Mouse (Mus musculus): ENCODE results near the gene Krtap13-1.
"Not testable (repeated sequence)": the region's sequence is repeated elsewhere in the genome, so short reads cannot be mapped to it uniquely, and the experiment has no call there.

The Krtap13-1 gene

DNA sequence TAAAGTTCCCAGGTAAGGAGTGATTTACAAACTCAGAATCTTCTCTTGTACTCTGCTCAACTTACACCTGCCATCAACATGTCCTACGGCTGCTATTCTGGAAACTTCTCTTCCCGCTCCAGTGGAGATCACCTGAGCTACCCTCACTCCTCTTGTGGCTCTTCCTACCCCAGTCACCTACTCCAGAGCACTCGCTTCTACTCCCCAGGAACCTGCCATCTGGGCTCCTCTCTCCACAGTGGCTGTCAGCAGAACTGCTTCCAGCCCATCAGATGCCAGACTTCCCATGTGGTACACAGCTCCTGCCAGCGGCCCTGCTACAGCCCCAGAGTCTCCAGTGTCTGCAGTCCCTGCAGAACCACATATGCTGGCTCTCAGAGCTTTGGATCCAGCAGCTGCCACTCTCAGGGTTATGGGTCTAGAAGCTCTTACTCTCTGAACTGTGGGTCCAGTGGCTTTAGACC lies at the start of gene Krtap13-1:
Gene Krtap13-1, plus strand, starts transcription at position 51 of the 464 bp plus-strand sequence.
- in situ Hi-C loops (cut with MboI; ENCODE audit: low pct_unique_long_range_greater_than_20kb in 1 of 2, low sequenced_read_pairs in 2 of 2, unreplicated experiment in 1 of 2): no loop called here

DNA sequence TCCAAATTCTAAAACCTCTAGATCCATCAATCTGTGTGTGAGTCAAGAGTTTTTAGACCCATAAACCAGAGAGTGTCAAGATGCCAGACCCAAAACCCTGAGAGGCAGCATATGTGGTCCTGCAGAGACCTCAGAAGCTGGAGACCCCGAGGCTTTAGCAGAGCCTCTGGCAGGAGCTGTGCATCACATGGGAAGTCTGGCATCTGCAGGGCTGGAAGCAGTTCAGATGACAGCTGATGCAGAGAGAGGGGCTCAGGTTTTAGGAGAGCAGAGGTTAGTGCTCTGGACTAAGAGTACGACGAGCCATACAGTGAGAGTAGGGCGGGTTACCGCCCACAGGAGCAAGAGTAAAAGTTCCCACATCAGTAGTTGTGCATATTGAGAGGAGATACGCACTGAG lies 49.6 kb upstream of the Krtap13-1 start:
- in situ Hi-C loops (cut with MboI; ENCODE audit: low pct_unique_long_range_greater_than_20kb in 1 of 2, low sequenced_read_pairs in 2 of 2, unreplicated experiment in 1 of 2): no loop called here

DNA sequence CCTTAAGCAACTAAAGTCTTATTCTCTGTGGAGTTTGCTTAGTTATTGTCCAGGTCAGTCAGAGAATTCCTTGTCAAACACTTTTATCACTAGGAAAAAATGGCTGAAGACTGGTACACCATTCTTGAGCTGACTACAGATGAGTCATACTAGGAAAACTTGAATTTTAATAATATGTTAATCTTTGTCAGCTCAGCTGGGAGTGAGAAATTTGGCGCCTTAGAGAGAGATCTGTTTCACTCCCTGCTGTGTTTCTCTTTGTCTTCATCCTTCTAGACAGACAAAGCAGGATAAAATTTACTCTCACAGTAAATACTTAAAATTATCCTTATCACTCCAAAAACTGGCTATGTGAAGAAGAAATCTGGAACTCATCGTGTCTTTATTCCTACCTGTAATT lies 47.4 kb upstream of the Krtap13-1 start:
- in situ Hi-C loops (cut with MboI; ENCODE audit: low pct_unique_long_range_greater_than_20kb in 1 of 2, low sequenced_read_pairs in 2 of 2, unreplicated experiment in 1 of 2): no loop called here

DNA sequence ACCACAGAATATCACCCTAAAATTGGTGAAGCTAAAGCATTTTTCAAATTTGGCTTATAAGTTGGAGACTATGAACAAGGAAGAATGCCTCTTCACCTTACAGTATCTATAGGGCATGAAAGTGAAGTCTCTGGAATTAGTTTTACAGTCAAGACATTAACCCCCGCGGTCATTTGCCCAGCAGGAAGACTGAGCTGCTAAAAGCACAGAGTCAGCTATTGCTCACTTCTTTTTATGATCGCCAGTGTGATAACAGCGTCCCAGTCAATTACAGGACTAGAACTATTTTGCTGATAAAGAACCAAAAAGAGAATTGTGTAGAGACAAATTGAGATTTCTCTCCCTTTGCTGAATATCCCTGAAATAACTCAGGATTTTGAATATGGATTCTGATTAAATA lies 32.4 kb upstream of the Krtap13-1 start:
- in situ Hi-C loops (cut with MboI; ENCODE audit: low pct_unique_long_range_greater_than_20kb in 1 of 2, low sequenced_read_pairs in 2 of 2, unreplicated experiment in 1 of 2): no loop called here

DNA sequence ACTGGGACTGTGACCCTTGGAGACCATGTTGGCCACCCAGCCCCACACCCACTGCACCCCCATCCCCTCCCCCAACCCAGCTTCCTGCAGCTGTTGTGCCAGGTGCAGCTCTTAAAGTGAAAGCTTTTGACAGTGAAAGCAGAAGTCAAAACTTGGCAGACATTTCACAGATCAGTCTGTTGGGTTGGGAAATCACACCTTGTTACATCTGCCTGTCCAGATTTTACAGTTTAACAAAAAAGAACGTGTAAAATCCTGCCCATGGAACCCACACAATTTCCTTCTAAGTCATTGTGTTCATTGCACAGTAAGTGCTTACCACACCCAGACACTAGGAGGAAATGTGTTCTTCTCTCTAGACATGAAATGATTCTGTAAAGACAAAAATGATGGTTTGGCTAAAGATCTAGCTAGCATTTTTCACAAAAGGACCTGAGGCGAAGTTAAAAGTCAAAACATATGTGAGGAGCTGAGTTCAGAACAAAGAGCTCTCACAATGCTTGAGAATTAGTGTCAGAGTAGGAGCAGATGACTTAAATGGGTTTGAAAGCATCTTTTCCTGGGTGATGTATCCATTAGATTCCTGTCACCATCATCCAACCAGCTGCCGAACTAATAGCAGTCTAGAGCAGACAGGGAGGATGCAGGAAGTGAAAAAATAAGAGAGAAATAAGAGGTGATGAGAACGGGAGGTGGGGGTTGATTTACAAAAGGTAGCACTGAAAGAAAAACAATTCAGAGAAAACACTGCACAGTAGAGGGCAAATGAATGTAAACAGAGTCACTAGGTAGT lies 27.4 kb upstream of the Krtap13-1 start:
- in situ Hi-C loops (cut with MboI; ENCODE audit: low pct_unique_long_range_greater_than_20kb in 1 of 2, low sequenced_read_pairs in 2 of 2, unreplicated experiment in 1 of 2): loop anchor here in 1 of 2 experiments (10.0 kb wide), 1 partner anchor 134 kb away; no protein-coding TSS in a partner anchor

DNA sequence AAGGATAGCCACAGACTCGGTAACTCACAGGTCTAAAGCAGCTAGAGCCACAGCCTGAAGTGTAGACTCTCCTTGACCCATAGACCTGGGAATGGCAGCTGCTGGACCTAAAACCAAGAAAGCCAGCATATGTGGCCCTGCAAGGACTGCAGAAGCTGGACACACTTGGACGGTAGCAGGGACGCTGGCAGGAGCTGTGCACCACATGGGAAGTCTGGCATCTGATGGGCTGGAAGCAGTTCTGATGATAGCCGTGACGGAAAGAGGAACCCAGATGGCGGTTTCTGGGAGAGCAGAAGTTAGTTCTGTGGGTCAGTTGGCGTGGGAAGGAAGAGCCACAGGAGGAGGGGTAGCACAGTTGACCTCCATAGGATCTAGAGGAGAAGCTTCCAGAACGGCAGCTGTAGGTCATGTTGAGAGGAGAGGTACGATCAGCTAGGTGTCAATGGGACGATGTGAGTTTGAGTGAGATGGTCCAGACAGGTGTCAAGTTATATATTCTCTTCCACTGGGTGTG lies 21.1 kb upstream of the Krtap13-1 start, which contains the start of gene 2310061N02Rik:
Gene 2310061N02Rik, minus strand, starts transcription at position 467 of the 517 bp plus-strand sequence.
- in situ Hi-C loops (cut with MboI; ENCODE audit: low pct_unique_long_range_greater_than_20kb in 1 of 2, low sequenced_read_pairs in 2 of 2, unreplicated experiment in 1 of 2): loop anchor here in 1 of 2 experiments (10.0 kb wide), 1 partner anchor 127 kb away; no protein-coding TSS in a partner anchor

DNA sequence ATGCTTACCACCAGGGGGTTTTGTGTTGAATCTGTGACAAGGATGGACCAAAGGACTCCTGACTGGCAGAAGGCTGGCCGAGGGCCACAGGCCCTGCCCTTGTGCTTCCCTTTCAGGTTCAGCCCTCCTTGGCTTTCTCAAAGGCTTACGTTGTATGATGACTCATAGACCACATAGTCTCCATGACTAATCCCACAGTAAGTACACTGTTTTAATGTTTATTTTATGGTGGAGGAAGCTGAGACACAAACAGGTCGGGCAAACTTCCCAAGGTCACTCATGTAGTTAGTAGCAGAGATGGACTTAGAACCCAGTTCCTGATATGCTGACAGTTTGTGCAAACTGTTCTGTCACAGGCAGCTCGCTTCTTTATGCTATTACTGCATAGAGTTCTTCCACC lies 17.9 kb upstream of the Krtap13-1 start:
- in situ Hi-C loops (cut with MboI; ENCODE audit: low pct_unique_long_range_greater_than_20kb in 1 of 2, low sequenced_read_pairs in 2 of 2, unreplicated experiment in 1 of 2): no loop called here

DNA sequence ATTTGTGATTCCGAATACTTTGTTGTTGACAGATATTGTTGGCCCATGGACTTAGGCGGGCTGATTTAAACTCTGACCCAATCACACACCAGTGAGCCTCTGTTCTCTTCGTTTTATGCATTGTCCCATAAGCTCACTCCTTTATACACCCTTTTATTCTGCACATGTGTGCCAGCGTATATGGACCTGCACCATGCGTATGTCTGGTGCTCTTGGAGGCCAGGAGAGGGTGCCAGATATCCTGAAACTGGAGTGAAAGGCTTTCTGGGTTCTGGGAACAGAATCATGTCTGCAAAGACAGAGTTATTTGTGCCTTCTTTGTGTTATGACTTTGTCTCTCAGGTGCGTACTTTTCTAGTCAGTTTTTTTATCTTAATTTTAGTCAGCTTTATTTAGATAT lies 17.4 kb upstream of the Krtap13-1 start:
- in situ Hi-C loops (cut with MboI; ENCODE audit: low pct_unique_long_range_greater_than_20kb in 1 of 2, low sequenced_read_pairs in 2 of 2, unreplicated experiment in 1 of 2): no loop called here

DNA sequence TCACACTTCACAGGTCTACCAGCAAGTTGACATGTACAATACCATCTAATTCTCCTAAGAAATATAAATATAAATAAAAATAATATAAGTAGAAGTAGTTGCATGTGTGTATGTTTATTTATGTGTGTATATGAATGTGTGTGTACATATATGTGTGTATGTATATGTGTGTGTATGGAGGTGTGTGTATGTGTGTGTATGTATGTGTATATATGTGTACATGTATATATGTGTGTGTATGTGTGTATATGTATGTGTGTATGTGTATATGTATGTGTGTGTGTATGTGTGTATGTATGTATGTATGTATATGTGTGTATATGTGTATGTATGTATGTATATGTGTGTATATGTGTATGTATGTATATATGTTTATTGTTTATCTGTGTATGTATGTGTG lies 12.1 kb upstream of the Krtap13-1 start:
- in situ Hi-C loops (cut with MboI; ENCODE audit: low pct_unique_long_range_greater_than_20kb in 1 of 2, low sequenced_read_pairs in 2 of 2, unreplicated experiment in 1 of 2): no loop called here

DNA sequence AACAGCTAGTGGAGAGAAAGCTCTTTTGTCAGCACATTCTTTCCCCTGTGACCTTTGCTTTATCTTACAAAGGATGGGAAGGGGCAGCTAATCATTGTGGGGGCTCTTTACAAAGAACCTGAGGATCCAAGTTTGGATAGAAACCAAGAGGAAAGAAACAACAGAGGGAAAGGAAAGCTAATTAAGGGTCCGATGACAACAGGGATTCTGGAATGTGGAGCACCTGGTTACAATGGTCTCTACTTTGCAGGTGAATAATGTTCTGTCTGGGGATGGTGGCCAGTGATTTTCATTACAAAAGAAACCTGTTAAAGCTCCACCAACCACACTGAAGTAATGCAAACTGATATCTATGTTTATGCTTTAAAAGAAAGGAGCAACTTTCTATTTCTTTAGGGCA lies 8.6 kb upstream of the Krtap13-1 start:
- in situ Hi-C loops (cut with MboI; ENCODE audit: low pct_unique_long_range_greater_than_20kb in 1 of 2, low sequenced_read_pairs in 2 of 2, unreplicated experiment in 1 of 2): no loop called here

DNA sequence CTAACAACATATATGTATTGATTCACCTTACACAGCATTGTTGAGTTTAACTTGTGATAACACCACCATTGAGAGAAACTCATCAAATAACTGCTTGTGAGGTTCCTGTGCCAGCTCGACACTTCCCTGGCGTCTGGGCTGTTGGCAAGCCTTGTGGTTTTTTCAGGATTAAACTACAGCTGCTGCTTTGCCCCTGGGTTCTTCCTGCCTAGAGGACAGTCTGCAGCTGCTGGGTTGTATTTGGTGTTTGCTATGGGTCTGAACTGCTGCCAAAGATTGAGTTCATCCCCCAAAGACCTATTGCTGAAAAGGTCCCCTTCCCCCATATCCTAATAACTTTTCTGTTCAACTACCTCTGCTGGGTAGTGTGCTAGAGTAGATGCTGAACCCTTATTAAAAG lies 6.7 kb downstream of the Krtap13-1 start:
- in situ Hi-C loops (cut with MboI; ENCODE audit: low pct_unique_long_range_greater_than_20kb in 1 of 2, low sequenced_read_pairs in 2 of 2, unreplicated experiment in 1 of 2): no loop called here

DNA sequence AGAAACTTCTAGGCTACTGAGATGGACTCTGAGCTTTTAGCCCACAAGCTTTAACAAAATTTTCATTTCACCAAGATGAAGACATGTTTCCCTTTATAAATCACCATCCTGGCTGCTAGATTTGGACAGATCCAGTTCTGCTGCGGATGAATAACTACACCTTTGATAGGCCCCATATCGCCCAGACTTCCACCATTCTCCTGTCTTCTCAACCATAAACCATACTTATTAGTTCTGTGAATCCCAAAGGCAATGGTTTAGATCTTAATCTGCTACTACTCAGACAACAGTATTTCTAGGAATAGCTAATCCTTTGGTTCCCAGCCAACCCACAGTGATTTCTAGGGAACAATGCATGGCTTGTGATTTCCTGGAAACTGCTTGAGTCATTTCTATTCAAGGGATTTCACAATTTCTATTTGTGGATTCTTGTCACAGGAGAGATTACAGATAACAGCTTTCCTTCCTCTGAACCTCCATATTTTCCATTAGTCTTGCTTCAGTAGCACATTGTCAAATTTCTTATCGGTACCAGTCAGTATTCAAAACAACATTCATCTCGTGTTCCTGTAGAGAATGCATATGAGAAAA lies 16.2 kb downstream of the Krtap13-1 start:
- in situ Hi-C loops (cut with MboI; ENCODE audit: low pct_unique_long_range_greater_than_20kb in 1 of 2, low sequenced_read_pairs in 2 of 2, unreplicated experiment in 1 of 2): no loop called here

DNA sequence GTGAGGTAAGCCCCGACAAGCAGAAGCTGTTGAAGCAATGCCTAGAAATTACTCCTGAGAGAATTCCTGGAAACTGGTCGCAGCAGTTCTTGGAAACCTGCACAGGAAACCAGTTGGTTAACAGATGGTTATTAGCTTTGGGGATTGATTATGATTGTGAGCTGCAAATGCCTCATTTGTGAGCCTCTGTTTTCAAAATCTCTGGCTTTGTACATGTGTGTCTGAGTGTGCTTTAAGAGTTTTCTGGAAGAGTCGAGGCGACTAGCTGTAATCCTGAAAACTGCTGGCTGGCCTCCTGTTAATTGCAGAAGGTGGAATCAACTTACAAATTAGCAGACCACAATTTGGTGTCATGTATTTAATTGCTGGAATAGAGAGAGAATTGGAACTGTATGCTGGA lies 19.3 kb downstream of the Krtap13-1 start:
- in situ Hi-C loops (cut with MboI; ENCODE audit: low pct_unique_long_range_greater_than_20kb in 1 of 2, low sequenced_read_pairs in 2 of 2, unreplicated experiment in 1 of 2): no loop called here

DNA sequence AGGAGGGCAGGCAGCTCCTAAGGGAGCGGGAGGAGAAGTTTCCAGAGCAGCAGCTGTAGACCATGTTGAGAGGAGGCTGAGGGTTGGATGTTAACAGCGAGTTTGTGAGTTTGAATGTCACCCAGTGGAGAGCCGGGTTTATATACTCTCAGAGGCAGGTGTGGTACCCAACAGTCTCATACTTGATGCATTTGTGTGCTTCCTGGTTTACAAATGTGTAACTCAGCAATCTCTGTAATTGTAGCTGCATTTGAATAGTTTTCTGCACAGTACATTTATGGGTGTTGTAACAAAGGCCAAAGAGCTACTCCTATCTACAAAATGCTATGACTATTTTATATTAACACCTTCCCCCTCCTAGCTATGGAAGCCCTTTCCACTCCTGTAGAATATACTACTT lies 22.9 kb downstream of the Krtap13-1 start, which contains the start of gene Krtap13:
Gene Krtap13, minus strand, starts transcription at position 101 of the 400 bp plus-strand sequence.
- in situ Hi-C loops (cut with MboI; ENCODE audit: low pct_unique_long_range_greater_than_20kb in 1 of 2, low sequenced_read_pairs in 2 of 2, unreplicated experiment in 1 of 2): not testable (repeated sequence)

DNA sequence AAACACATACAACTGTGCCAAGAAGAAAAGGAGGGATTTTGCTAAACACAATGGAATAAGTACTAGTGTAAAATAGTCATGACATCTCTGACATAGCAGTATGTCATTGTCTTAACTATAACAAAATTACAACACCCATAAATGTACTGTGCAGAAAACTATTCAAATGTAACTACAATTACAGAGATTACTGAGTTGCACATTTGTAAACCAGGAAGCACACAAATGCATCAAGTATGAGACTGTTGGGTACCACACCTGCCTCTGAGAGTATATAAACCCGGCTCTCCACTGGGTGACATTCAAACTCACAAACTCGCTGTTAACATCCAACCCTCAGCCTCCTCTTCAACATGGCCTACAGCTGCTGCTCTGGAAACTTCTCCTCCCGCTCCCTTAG lies 29.9 kb downstream of the Krtap13-1 start, which contains the start of gene 2310034C09Rik:
Gene 2310034C09Rik, plus strand, starts transcription at position 301 of the 400 bp plus-strand sequence.
- in situ Hi-C loops (cut with MboI; ENCODE audit: low pct_unique_long_range_greater_than_20kb in 1 of 2, low sequenced_read_pairs in 2 of 2, unreplicated experiment in 1 of 2): not testable (repeated sequence)

DNA sequence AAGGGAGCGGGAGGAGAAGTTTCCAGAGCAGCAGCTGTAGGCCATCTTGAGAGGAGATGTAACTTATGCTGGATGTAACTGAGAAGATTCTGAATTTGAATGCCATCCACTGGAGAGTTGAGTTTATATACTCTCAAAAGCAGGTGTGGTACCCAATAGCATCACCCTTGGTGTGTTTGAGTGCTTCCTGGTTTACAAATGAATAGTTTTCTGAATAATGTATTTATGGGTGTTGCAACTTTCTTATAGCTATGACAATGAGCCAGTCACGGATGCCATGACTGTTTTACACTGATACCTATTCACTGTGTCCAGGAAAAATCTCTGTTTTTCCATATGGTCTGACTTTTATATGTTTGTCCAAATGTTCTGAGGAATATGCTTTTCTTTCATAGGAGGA lies 45.4 kb downstream of the Krtap13-1 start, which contains the start of gene 2310057N15Rik:
Gene 2310057N15Rik, minus strand, starts transcription at position 101 of the 400 bp plus-strand sequence.
- in situ Hi-C loops (cut with MboI; ENCODE audit: low pct_unique_long_range_greater_than_20kb in 1 of 2, low sequenced_read_pairs in 2 of 2, unreplicated experiment in 1 of 2): no loop called here

DNA sequence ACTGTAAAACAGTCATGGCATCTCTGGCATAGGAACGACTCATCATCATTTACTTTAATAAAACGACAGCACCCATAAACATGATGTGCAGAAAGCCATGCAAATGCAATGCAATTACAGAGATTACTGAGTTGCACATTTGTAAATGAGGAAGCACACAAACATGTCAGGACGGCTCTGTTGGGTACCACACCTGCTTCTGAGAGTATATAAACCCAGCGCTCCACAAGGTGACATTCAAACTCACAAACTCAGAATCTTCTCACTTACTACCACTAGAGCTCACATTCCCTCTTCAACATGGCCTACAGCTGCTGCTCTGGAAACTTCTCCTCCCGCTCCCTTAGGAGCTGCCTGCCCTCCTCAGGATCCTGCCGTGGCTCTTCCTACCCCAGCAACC lies 48.9 kb downstream of the Krtap13-1 start, which contains the start of gene Gm5965:
Gene Gm5965, plus strand, starts transcription at position 301 of the 400 bp plus-strand sequence.
- in situ Hi-C loops (cut with MboI; ENCODE audit: low pct_unique_long_range_greater_than_20kb in 1 of 2, low sequenced_read_pairs in 2 of 2, unreplicated experiment in 1 of 2): no loop called here
